Mouse (Mus musculus) left cerebral cortex, adult 9 months (tissue): ENCODE data around the gene Ddah2.
A peak's percentile ranks its signal among the peaks of the same experiment; 100 is the strongest.

Experiments
- DNase-seq, 2 experiments: peaks; one replicate each; pipeline ENCODE4 v3.0.0; 2022; ENCODE audit warnings: low spot score in 2 of 2

Gene Ddah2

GRCm38 (mm10) chr17:35077285-35077684, 18.4 kb downstream of the Ddah2 start:
- no peak for DNase-seq

DNA sequence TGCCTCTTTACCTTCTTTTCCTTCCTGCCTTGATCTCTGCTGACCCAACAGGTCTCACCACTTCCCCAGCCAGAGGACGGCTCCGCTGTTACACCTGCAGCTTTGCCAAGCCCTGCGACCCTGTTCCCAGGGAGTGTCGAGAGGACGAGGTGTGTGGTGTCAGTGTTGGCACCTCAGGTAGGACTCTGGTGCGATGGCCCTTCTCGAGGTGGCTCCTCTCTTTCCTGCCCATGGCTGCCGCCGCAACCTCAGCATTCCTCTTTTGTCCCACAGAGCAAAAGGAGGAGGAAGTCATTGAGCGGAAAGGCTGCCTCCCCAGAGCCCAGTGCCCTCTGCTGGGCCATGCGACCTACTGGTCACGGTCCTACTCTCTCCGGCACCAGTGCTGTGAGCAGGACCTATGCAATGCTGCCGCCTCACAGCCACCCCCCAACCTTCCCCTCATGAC, 19.0 kb downstream of the Ddah2 start, which contains the start of gene Ly6g6d:
Gene Ly6g6d (minus strand): TSS at position 280 of the 448 bp plus-strand sequence.
- no peak for DNase-seq

- no peak for DNase-seq
Observed at GRCm38 (mm10) chr17:35079778-35080177, 20.9 kb downstream of the Ddah2 start.

DNA sequence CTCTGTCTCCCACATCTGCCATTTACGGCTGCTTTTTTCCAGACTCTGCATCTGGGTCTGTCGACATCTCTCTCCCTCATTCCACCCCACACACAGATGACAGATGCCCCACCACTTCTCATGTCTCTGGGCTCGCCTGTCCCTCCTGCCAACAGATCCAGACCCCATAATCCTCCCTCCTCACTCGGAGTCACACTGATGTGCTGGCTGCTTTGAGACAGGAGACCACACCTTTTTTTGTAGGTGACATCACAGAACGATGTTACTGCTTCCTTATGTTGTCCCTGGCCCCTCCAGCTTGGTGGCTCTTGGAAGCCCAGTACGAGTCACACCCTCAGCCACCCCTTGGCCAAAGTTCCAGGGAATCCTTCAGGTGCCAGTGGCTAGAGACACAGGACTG, 21.4 kb downstream of the Ddah2 start:
- no peak for DNase-seq

- no peak for DNase-seq
Observed at GRCm38 (mm10) chr17:35080710-35081109, 21.9 kb downstream of the Ddah2 start.

GRCm38 (mm10) chr17:35082841-35083576, 24.2 kb downstream of the Ddah2 start:
- no peak for DNase-seq

- no peak for DNase-seq
Observed at GRCm38 (mm10) chr17:35083929-35084497, 25.2 kb downstream of the Ddah2 start.

DNA sequence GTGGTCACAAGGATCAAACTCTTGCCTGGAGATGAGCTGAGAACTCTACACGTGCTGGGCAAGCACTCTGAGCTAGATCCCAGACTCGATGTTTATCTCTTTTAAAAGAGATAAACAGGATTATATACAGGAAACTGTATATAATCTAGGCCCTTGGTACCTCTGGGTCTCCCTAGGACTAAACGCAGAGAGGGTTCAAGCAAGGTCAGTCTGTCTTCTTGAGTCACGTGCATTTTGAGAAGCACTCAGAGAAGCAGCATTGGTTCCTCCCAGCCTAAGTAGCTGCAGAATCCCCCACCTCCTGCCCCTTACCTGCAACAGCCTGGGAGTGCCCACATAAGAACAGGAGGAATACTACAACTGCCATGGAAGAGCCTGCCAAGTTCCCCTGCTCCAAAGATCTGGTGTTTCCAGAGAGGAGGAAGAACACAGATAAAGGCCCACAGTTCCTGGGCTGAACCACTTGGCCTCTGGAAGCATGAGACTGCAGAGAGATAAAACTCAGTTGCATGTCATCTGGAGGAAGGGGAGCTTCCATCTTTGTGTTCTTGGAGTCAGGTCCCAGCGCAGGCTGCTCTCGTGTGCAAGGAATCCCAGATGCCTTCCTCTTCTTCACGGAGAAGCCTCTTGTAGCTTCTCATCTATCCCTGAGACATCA, 26.5 kb downstream of the Ddah2 start, which contains the start of gene Ly6g6f:
Gene Ly6g6f (minus strand): TSS at position 403 of the 658 bp plus-strand sequence.
- DNase-seq: no peak

- DNase-seq: no peak
Observed at GRCm38 (mm10) chr17:35088151-35088550, 29.3 kb downstream of the Ddah2 start.

- DNase-seq: peak; percentile 83 to 94
Observed at GRCm38 (mm10) chr17:35088825-35089644, 30.2 kb downstream of the Ddah2 start, which contains the start of gene Abhd16a. Gene Abhd16a (plus strand): TSS chr17:35089263.

- DNase-seq: no peak
Observed at GRCm38 (mm10) chr17:35090166-35090932, 31.5 kb downstream of the Ddah2 start.

DNA sequence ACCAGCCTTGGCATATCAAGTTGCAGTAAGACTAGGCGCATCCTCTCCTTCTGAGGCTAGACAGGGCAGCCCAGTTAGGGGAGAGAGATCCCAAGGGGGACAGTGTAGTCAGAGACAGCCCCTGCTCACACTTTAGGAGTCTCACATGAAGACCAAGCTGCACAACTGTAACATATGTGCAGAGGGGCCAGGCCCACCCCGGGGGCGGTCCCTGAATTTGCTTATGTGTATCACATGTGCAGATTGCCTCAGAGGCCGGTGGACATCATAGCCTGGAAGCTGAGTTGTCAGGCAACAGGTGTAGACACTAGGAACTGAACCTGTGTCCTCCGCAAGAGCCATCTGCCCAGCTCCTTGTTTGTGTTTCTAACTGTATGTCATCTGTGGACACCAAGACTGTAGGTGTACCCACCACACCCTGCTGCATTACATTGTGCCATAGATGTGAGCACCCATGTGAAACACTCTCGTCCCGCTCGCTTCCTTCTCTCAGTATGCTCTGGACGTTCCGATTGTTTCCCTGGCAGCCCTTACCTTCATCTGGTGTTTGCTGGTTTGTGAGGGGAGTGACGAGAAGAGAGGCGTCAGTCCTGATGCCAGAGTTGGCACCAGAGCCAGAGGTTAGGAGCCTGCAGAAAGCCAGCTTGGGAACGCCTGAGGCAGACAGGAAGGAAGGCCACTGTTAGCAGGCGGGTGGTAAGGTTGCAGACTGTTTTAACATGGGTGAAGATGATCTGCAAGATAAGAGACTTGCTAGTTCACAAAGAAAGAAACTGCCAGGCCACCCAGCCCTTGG, 33.8 kb downstream of the Ddah2 start:
- DNase-seq: no peak

DNA sequence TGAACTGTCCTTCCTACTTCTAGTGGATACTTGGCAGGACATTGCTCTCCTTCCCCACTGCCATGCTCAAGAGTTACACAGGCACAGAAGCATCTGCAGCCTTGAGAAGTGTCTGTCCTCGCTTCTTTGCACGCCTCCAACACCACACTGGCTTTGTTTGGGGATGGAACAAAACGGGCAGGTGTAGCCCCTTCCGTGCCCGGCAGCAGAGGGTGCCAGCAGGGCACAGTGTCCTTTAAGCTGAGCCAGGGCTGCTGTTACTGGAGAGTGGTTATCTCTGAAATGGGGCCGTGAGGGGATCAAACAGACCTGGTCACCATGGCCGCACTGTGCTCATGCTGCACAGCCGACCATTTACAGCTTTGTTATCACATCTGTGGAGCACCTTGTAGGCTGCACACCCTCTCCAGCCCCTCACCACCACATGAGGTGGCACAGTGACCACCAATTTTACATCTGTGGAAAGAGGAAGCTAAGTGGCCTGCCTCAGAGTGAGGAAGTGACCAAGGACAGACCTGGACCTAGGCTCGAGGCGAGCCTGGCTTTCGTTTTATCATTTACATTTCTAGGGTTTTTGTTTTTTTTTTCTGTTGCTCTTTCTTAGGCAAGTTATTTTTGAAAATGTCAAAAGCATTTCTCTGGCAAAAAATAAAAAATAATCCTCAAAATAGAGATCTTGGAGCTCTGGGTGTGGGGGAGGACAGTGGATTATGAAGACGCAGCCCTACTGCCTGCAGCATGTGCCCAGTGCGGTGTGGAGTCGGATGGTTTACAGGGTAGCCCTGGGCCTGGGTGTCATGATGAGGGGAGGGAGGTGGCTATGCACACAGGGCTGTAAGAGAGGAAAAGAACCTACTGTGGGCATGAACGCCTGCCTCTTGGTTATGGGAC, 35.9 kb downstream of the Ddah2 start:
- no peak for DNase-seq

GRCm38 (mm10) chr17:35096597-35096996, 37.8 kb downstream of the Ddah2 start:
- no peak for DNase-seq

DNA sequence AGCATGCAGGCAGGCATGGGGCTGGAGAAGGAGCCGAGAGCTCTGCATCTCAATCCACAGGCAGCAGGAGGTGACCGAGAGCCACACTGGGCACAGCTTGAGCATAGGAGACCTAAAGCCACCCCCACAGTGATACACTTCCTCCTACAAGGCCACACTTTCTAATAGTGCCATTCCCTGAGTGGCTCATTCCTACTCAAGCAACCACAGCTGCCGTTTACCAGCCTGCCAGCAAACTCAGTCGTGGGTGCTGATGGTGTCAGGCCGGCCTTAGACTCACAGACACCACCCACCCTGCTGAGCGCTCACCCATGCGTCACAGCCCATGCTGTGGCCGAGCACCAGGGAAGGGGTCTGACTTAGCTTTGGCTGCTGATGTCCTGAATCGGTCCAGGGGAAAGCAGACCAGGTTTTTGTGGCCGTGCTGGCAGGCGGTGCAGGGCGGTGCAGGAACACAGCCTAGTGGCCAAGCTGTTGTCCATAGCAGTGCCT, 38.4 kb downstream of the Ddah2 start:
- DNase-seq: peak; percentile 52 to 55

GRCm38 (mm10) chr17:35100196-35100765, 41.4 kb downstream of the Ddah2 start:
- DNase-seq: no peak

- DNase-seq: no peak
Observed at GRCm38 (mm10) chr17:35101161-35101560, 42.3 kb downstream of the Ddah2 start.

- DNase-seq: no peak
Observed at GRCm38 (mm10) chr17:35102299-35102698, 43.5 kb downstream of the Ddah2 start.
